Mouse (Mus musculus) ES-CJ7 (cell line): ENCODE data around the gene Tmem161a.
A peak's percentile ranks its signal among the peaks of the same experiment; 100 is the strongest.

Source experiments
- DNase-seq: peaks from one replicate; pipeline ENCODE4 v3.0.0; 2011; ENCODE audit warnings: low read depth, low spot score

Tmem161a gene

DNA sequence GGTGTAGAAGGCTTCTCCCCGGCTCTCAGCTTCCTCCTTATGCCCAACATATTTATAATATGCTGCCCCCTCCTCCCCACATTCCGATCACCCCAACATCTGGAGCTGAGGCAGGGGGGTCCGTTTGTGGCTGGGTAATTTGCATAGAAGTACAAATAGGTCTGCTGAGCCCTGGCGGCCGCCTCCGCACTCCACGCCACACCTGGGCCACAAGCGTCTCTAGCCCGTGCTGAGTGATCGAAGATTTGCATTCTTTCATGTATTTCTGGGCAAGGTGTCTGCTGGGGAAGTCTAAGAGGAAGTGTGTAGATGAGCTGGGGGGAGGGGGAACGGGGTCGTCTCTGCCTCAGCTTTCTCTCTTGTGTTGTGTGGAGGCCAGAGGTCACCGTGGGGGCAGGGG is 12.1 kb upstream of the Tmem161a start:
- peak; percentile 53 for DNase-seq

GRCm38 (mm10) chr8:70163316-70163715 is 8.8 kb upstream of the Tmem161a start:
- DNase-seq, result no peak

- peak; percentile 78 for DNase-seq
Observed at GRCm38 (mm10) chr8:70166504-70167110, 5.5 kb upstream of the Tmem161a start.

GRCm38 (mm10) chr8:70170116-70170515 is 2.0 kb upstream of the Tmem161a start:
- no peak for DNase-seq

GRCm38 (mm10) chr8:70170748-70171147 is 1.4 kb upstream of the Tmem161a start:
- no peak for DNase-seq

- DNase-seq, result peak; percentile 51
Observed at GRCm38 (mm10) chr8:70171240-70171639, 916 bp upstream of the Tmem161a start.

- no peak for DNase-seq
Observed at GRCm38 (mm10) chr8:70173320-70173719, 1.2 kb downstream of the Tmem161a start.

GRCm38 (mm10) chr8:70174079-70174478 is 1.9 kb downstream of the Tmem161a start:
- no peak for DNase-seq

DNA sequence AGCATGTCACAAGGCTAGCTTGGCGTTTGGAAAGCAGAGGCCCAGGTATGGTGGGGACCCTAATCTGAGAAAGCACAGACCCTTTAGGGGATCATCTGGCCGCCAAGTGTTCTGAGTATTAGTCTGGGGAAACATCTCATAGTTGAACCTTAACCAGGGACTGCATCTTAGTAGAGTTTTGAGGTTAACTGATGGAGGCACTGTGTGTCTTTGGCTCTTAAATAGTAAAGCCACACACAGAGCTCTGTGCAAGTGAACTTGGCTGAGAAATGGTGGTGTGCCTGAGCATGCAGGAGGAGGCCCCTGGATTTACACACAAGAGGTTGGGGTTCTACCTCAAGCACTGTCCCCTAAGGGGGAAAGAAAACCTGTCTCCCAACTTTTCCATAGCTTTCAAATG is 6.1 kb downstream of the Tmem161a start:
- DNase-seq, result no peak

- DNase-seq, result peak; percentile 57
Observed at GRCm38 (mm10) chr8:70179082-70179481, 6.9 kb downstream of the Tmem161a start.

- no peak for DNase-seq
Observed at GRCm38 (mm10) chr8:70181212-70181902, 9.2 kb downstream of the Tmem161a start.

- DNase-seq, result no peak
Observed at GRCm38 (mm10) chr8:70181903-70182252, 9.7 kb downstream of the Tmem161a start.

GRCm38 (mm10) chr8:70183194-70183593 is 11.0 kb downstream of the Tmem161a start:
- DNase-seq, result no peak

- no peak for DNase-seq
Observed at GRCm38 (mm10) chr8:70188707-70189106, 16.6 kb downstream of the Tmem161a start.

- no peak for DNase-seq
Observed at GRCm38 (mm10) chr8:70193238-70193637, 21.1 kb downstream of the Tmem161a start.

DNA sequence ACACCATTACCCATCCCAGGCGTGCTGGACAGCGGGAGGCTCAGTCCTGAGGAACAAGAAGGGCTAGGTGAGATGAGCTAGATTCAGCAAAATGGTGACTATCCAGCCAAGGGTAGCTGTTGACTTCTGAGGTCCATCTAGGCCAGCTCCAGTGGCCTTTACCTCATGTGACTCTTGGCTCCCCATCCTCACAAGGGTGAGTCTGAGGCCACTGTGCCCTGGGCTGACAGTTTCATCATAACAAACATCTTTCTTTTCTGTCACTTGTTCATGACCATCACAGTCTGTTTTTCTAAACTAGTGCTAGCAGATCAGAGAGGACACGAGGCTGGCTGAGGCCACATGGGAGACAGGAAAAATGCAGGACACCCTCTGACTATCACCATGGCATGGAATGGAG is 22.0 kb downstream of the Tmem161a start:
- no peak for DNase-seq

- peak; percentile 44 for DNase-seq
Observed at GRCm38 (mm10) chr8:70195762-70196161, 23.6 kb downstream of the Tmem161a start.

GRCm38 (mm10) chr8:70197603-70198002 is 25.4 kb downstream of the Tmem161a start:
- no peak for DNase-seq

DNA sequence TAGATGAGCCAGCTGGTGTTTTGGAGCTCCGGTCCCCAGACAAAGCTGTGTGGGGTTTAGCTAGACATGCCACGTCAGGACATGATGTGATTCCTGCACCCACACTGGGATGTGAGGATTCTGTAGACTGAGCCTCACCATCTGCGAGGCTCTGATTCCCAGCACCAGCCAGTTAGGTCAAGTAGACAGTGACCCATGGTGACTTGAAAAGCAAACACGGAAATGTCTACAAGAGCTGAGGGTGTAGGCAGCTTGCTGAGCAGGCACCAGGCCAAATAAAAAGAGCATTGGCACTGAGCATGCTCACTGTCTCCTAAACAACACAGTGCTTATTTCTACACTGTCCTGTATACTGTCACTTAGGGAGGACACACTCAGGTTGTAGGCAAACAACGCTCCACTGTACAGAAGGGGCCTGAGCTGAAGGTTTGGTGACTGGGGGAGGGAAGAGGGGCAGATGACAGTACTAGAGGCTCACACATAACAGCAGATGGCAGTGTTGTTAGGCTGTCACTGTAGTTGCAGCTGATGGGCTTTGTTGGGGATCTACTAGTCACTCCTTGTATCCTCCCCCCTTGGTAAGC is 28.0 kb downstream of the Tmem161a start:
- DNase-seq, result no peak

GRCm38 (mm10) chr8:70201417-70201816 is 29.3 kb downstream of the Tmem161a start:
- DNase-seq, result no peak

DNA sequence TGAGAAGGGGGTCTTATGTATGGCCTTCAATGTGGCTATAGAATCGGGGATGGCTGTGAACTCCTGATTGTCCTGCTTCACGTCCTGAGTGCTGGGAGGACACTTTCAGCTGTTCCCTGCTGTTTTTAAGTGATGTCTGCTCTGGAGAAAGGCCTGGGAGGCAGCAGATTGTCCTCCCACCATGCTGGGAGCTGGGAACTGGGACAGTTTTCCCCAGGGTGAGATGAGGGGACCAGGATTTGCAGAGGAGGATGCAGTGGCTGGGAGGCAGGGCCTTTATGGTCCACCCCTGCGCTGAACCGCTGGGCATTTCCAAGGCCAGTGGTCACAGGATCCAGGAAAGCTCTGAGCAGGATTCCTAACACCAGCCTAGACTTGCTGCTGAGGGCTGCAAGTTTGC is 30.9 kb downstream of the Tmem161a start:
- DNase-seq, result no peak

GRCm38 (mm10) chr8:70204757-70205156 is 32.6 kb downstream of the Tmem161a start:
- no peak for DNase-seq

- peak; percentile 51 for DNase-seq
Observed at GRCm38 (mm10) chr8:70208130-70208529, 36.0 kb downstream of the Tmem161a start.
